Mouse (Mus musculus) mouse trophoblast stem cell (cell line): ENCODE data around the gene Ufd1.

Experiments used
- in situ Hi-C, 2 experiments: fragments of 300-500 bp; cut with MseI, MboI; formaldehyde crosslinking; loops; 2 replicates in 1 of 2; 3 replicates in 1 of 2; pipeline ENCODE4 v1.15.1; 2025

Ufd1 gene

DNA sequence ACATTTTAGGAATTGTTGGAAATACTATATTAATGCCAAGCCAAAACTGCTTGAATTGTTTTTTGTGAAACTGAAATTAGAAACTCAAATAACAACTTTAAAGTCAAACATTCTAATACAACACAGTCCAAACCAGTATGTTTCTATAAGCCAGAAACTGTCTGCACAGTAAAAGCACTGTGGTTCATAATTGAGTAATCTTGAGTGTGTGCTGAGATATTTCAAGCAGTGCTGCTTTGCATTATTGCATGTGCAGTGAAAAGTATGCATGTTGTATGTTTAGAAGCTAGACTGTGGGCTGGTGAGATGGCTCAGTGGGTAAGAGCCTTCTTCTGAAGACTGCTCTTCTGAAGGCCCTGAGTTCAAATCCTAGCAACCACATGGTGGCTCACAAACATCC, 72.5 kb downstream of the Ufd1 start:
- in situ Hi-C loops, result no loop called here
